Mouse (Mus musculus): ENCODE measurements at regions not wholly inside any gene's neighbourhood (a gene's known extent, or its start where the extent isn't known, plus 50 kb on each side); places are given as distances from the start of the nearest gene placed in this dataset.

- H3K4me1 ChIP-seq (ENCODE audit: control insufficient read depth in 1 of 2, insufficient read depth in 2 of 2) = no peaks in the 10 kb centered on the region
- H3K4me3 ChIP-seq (replicated peaks in 1 of 3; ENCODE audit: low read depth in 2 of 3, low read length in 2 of 3, poor library complexity in 1 of 3) = no peak overlapping the region
- H3K27ac ChIP-seq (ENCODE audit: insufficient read depth, low read depth) = no peak overlapping the region
- H3K4me2 ChIP-seq (ENCODE audit: insufficient read depth, low read depth, poor library complexity, severe bottlenecking) = no peak overlapping the region
- no peaks in the 10 kb centered on the region for H3K79me2 ChIP-seq (replicated peaks; ENCODE audit: control insufficient read depth, extremely low read depth, insufficient read depth, poor library complexity, severe bottlenecking)
- DNase-seq (ENCODE audit: extremely low read depth) = no peak
- peaks cover 36% of the 10 kb centered on the region for H3K27me3 ChIP-seq (replicated peaks)
- in situ Hi-C loops (cut with MboI; ENCODE audit: low pct_ligation_motif_present, low pct_unique_long_range_greater_than_20kb, low sequenced_read_pairs) (no loop called here), dilution Hi-C loops (cut with MboI; ENCODE audit: extremely low pct_ligation_motif_present, extremely low pct_unique_long_range_greater_than_20kb, low sequenced_read_pairs) (no loop called here)
- no peaks in the 10 kb centered on the region for H3K36me3 ChIP-seq (replicated peaks in 1 of 2; ENCODE audit: control insufficient read depth in 1 of 2, insufficient read depth in 1 of 2, low read length in 1 of 2)
- TF ChIP-seq EP300 (IDR thresholded peaks at IDR 0.05; ENCODE audit: low read length) (no peak), MYC (IDR thresholded peaks at IDR 0.05; ENCODE audit: low read depth, low read length) (no peak), BHLHE40 (IDR thresholded peaks at IDR 0.05; ENCODE audit: low read depth, low read length) (no peak), ZMIZ1 (IDR thresholded peaks at IDR 0.05; ENCODE audit: low read depth, low read length) (no peak), CTCF (conservative IDR thresholded peaks at IDR 0.05 in 1 of 2, IDR thresholded peaks at IDR 0.05 in 1 of 2; ENCODE audit: low read depth in 2 of 2, low read length in 2 of 2) (peak in 1 of 2 experiments; percentile 13; a peak in 1 of 4 replicates), CHD2 (IDR thresholded peaks at IDR 0.05; ENCODE audit: low read length) (no peak), ZKSCAN1 (IDR thresholded peaks at IDR 0.05; ENCODE audit: borderline replicate concordance, low read depth, low read length) (no peak)
- H3K9me3 ChIP-seq (replicated peaks; ENCODE audit: low read length) = peaks cover 2% of the 10 kb centered on the region
- H3K9ac ChIP-seq (ENCODE audit: insufficient read depth, low read depth) = no peak overlapping the region
These were observed 58.4 kb upstream of the Ttc34 start for GRCm38 (mm10) chr4:154778818-154779217.

DNA sequence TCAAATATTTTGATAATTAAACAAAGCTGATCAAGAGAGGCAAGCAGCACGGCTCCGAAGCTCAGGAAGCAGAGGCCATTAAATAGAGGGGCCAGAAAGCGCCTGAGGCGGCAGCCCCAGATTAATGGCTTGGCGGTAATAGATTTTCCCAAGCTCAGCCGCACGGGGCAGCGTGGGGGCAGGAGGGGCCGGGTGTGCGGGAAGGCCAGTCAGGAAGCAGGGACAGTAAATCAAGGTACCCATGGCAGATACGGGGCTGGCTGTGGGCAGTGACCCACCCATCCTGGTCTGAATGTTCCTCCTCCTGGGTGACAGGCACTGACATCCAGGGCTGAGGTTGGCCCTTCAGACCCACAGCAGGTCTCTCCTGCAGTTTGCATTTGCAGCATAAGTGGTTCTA is 55.9 kb upstream of the Ttc34 start:
- Histone ChIP-seq H3K4me1 (ENCODE audit: control insufficient read depth in 1 of 2, insufficient read depth in 2 of 2) (no peaks in the 10 kb centered on the region), H3K9ac (ENCODE audit: insufficient read depth, low read depth) (no peak overlapping the region), H3K36me3 (replicated peaks in 1 of 2; ENCODE audit: control insufficient read depth in 1 of 2, insufficient read depth in 1 of 2, low read length in 1 of 2) (no peaks in the 10 kb centered on the region), H3K9me3 (replicated peaks; ENCODE audit: low read length) (peaks cover 2% of the 10 kb centered on the region), H3K27me3 (replicated peaks) (peaks cover 56% of the 10 kb centered on the region), H3K4me2 (ENCODE audit: insufficient read depth, low read depth, poor library complexity, severe bottlenecking) (no peak overlapping the region), H3K27ac (ENCODE audit: insufficient read depth, low read depth) (no peak overlapping the region), H3K79me2 (replicated peaks; ENCODE audit: control insufficient read depth, extremely low read depth, insufficient read depth, poor library complexity, severe bottlenecking) (no peaks in the 10 kb centered on the region), H3K4me3 (replicated peaks in 1 of 3; ENCODE audit: low read depth in 2 of 3, low read length in 2 of 3, poor library complexity in 1 of 3) (no peak overlapping the region)
- dilution Hi-C loops (cut with MboI; ENCODE audit: extremely low pct_ligation_motif_present, extremely low pct_unique_long_range_greater_than_20kb, low sequenced_read_pairs) = no loop called here
- DNase-seq (ENCODE audit: extremely low read depth) = no peak
- in situ Hi-C loops (cut with MboI; ENCODE audit: low pct_ligation_motif_present, low pct_unique_long_range_greater_than_20kb, low sequenced_read_pairs) = no loop called here
- TF ChIP-seq EP300 (IDR thresholded peaks at IDR 0.05; ENCODE audit: low read length) (no peak), RAD21 (IDR thresholded peaks at IDR 0.05; ENCODE audit: low read depth, low read length) (no peak), JUND (conservative IDR thresholded peaks at IDR 0.05; ENCODE audit: low read depth, low read length) (no peak), NELFE (IDR thresholded peaks at IDR 0.05; ENCODE audit: low read depth, low read length) (no peak), CTCF (conservative IDR thresholded peaks at IDR 0.05 in 1 of 2, IDR thresholded peaks at IDR 0.05 in 1 of 2; ENCODE audit: low read depth in 2 of 2, low read length in 2 of 2) (no peak), E2F4 (IDR thresholded peaks at IDR 0.05; ENCODE audit: insufficient replicate concordance, low read depth, low read length) (no peak), MAFK (IDR thresholded peaks at IDR 0.05; ENCODE audit: insufficient replicate concordance, low read length) (no peak), MEF2A (IDR thresholded peaks at IDR 0.05; ENCODE audit: borderline replicate concordance, low read depth, low read length) (no peak), CHD1 (IDR thresholded peaks at IDR 0.05; ENCODE audit: low read depth, low read length) (no peak)

GRCm38 (mm10) chr4:154782291-154782690 is 55.0 kb upstream of the Ttc34 start:
- dilution Hi-C loops (cut with MboI; ENCODE audit: extremely low pct_ligation_motif_present, extremely low pct_unique_long_range_greater_than_20kb, low sequenced_read_pairs) (no loop called here), in situ Hi-C loops (cut with MboI; ENCODE audit: low pct_ligation_motif_present, low pct_unique_long_range_greater_than_20kb, low sequenced_read_pairs) (no loop called here)
- Histone ChIP-seq H3K27me3 (replicated peaks) (peaks cover 65% of the 10 kb centered on the region), H3K79me2 (replicated peaks; ENCODE audit: control insufficient read depth, extremely low read depth, insufficient read depth, poor library complexity, severe bottlenecking) (no peaks in the 10 kb centered on the region), H3K4me2 (ENCODE audit: insufficient read depth, low read depth, poor library complexity, severe bottlenecking) (no peak overlapping the region), H3K4me3 (replicated peaks in 1 of 3; ENCODE audit: low read depth in 2 of 3, low read length in 2 of 3, poor library complexity in 1 of 3) (no peak overlapping the region), H3K4me1 (ENCODE audit: control insufficient read depth in 1 of 2, insufficient read depth in 2 of 2) (no peaks in the 10 kb centered on the region), H3K9me3 (replicated peaks; ENCODE audit: low read length) (peaks cover 2% of the 10 kb centered on the region), H3K27ac (ENCODE audit: insufficient read depth, low read depth) (no peak overlapping the region), H3K9ac (ENCODE audit: insufficient read depth, low read depth) (no peak overlapping the region), H3K36me3 (replicated peaks in 1 of 2; ENCODE audit: control insufficient read depth in 1 of 2, insufficient read depth in 1 of 2, low read length in 1 of 2) (no peaks in the 10 kb centered on the region)
- TF ChIP-seq KAT2A (IDR thresholded peaks at IDR 0.05; ENCODE audit: insufficient replicate concordance, low read length) = no peak
- TF ChIP-seq MAFK (IDR thresholded peaks at IDR 0.05; ENCODE audit: insufficient replicate concordance, low read length) = no peak
- no peak for TF ChIP-seq JUND (conservative IDR thresholded peaks at IDR 0.05; ENCODE audit: low read depth, low read length)
- TF ChIP-seq UBTF (IDR thresholded peaks at IDR 0.05; ENCODE audit: low read depth, low read length) = no peak
- no peak for TF ChIP-seq GABPA (IDR thresholded peaks at IDR 0.05; ENCODE audit: insufficient replicate concordance, low read depth, low read length)
- TF ChIP-seq HCFC1 (IDR thresholded peaks at IDR 0.05; ENCODE audit: low read depth, low read length) = no peak
- TF ChIP-seq POLR2AphosphoS2 (IDR thresholded peaks at IDR 0.05; ENCODE audit: low read depth, low read length) = no peak
- no peak for TF ChIP-seq CHD2 (IDR thresholded peaks at IDR 0.05; ENCODE audit: low read length)
- no peak for TF ChIP-seq NELFE (IDR thresholded peaks at IDR 0.05; ENCODE audit: low read depth, low read length)
- TF ChIP-seq RAD21 (IDR thresholded peaks at IDR 0.05; ENCODE audit: low read depth, low read length) = no peak
- no peak for TF ChIP-seq BHLHE40 (IDR thresholded peaks at IDR 0.05; ENCODE audit: low read depth, low read length)
- no peak for TF ChIP-seq PAX5 (IDR thresholded peaks at IDR 0.05; ENCODE audit: low read length)
- no peak for TF ChIP-seq SIN3A (IDR thresholded peaks at IDR 0.05; ENCODE audit: low read length)
- no peak for TF ChIP-seq POLR2A (IDR thresholded peaks at IDR 0.05; ENCODE audit: low read depth, low read length)
- no peak for TF ChIP-seq CHD1 (IDR thresholded peaks at IDR 0.05; ENCODE audit: low read depth, low read length)
- no peak for TF ChIP-seq MXI1 (IDR thresholded peaks at IDR 0.05; ENCODE audit: low read depth, low read length)
- no peak for TF ChIP-seq EP300 (IDR thresholded peaks at IDR 0.05; ENCODE audit: low read length)
- no peak for TF ChIP-seq USF2 (conservative IDR thresholded peaks at IDR 0.05; ENCODE audit: low read depth, low read length)
- TF ChIP-seq MEF2A (IDR thresholded peaks at IDR 0.05; ENCODE audit: borderline replicate concordance, low read depth, low read length) = no peak
- no peak for DNase-seq (ENCODE audit: extremely low read depth)
